Mouse (Mus musculus) hindbrain, embryonic 11.5 days (tissue): ENCODE data around the gene Kirrel. TPM values are rescaled to one million over a fixed set of nuclear protein-coding genes. Genes with fewer than 3 reads are reported as not detected.
"Not testable (repeated sequence)": the region's sequence is repeated elsewhere in the genome, so short reads cannot be mapped to it uniquely, and the experiment has no call there.

Experiments used
- ATAC-seq: fragments of 200-750 bp; cut with Nextera tagmentation; 2 replicates; pipeline ENCODE4 v1.8.0; 2017; ENCODE audit warnings: mild to moderate bottlenecking, moderate TSS enrichment, moderate library complexity; ENCODE audit not compliant: low FRiP score
- DNase-seq: peaks from one replicate; pipeline ENCODE4 v3.0.0-alpha.2; 2015; ENCODE audit warnings: low spot score
- H3K27ac ChIP-seq: fragments of 300-500 bp; sonication (generic); 2 replicates; pipeline ENCODE4 v1.5.1; 2014; ENCODE audit warnings: mild to moderate bottlenecking, low read depth, low read length
- H3K27me3 ChIP-seq: fragments of 300-500 bp; sonication (generic); 2 replicates; pipeline ENCODE4 v1.6.1; 2014; ENCODE audit warnings: mild to moderate bottlenecking, low read length, moderate library complexity, mixed read lengths; ENCODE audit not compliant: control insufficient read depth, insufficient read depth
- H3K36me3 ChIP-seq: fragments of 300-500 bp; sonication (generic); 2 replicates; pipeline ENCODE4 v1.6.1; 2014; ENCODE audit warnings: mild to moderate bottlenecking, low read length, moderate library complexity, mixed read lengths; ENCODE audit not compliant: control insufficient read depth, insufficient read depth
- H3K4me1 ChIP-seq: fragments of 300-500 bp; sonication (generic); replicated peaks from 2 replicates; pipeline ENCODE4 v1.6.1; 2014; ENCODE audit warnings: low read length, mixed read lengths; ENCODE audit not compliant: control insufficient read depth, insufficient read depth
- H3K4me2 ChIP-seq: fragments of 300-500 bp; sonication (generic); replicated peaks from 2 replicates; pipeline ENCODE4 v1.6.1; 2014; ENCODE audit warnings: mild to moderate bottlenecking, low read depth, low read length
- H3K4me3 ChIP-seq: fragments of 300-500 bp; sonication (generic); 2 replicates; pipeline ENCODE4 v1.5.1; 2014; ENCODE audit warnings: low read depth, low read length
- H3K9ac ChIP-seq: fragments of 300-500 bp; sonication (generic); 2 replicates; pipeline ENCODE4 v1.6.1; 2014; ENCODE audit warnings: low read depth, low read length
- H3K9me3 ChIP-seq: fragments of 300-500 bp; sonication (generic); 2 replicates; pipeline ENCODE4 v1.6.1; 2016; ENCODE audit warnings: low read length; ENCODE audit not compliant: control insufficient read depth
- WGBS: fragments of 180-500 bp; shearing (Covaris S2); extraction: QIAGEN DNeasy Blood & Tissue Kit; methylation state at CpG from one replicate; pipeline ENCODE4 v1.1.7; 2014; 5-methylcytosine and 5-hydroxymethylcytosine counted together
- polyA plus RNA-seq: library from polyadenylated mRNA; unstranded; fragments of >200 nt; fragmentation: Nextera tagmentation; extraction: Ambion mirVana; gene quantifications from 2 replicates; pipeline ENCODE4 v1.2.1, GENCODE M21; 2014

Gene Kirrel
- polyA plus RNA-seq, 1 experiment from 2014 or later, result 11.5 TPM

GRCm38 (mm10) chr3:87113881-87114280, 60.7 kb downstream of the Kirrel start:
- not testable (repeated sequence) for H3K27me3 ChIP-seq, DNase-seq, H3K9me3 ChIP-seq, H3K4me2 ChIP-seq, H3K9ac ChIP-seq, H3K4me3 ChIP-seq, ATAC-seq, H3K36me3 ChIP-seq, H3K4me1 ChIP-seq, H3K27ac ChIP-seq
- 81% methylated on average over 1 of the region's 1 CpGs for WGBS

- Histone ChIP-seq H3K4me1 (no peaks in the 10 kb centered on the region), H3K4me2 (no peak overlapping the region), H3K36me3 (no peaks in the 10 kb centered on the region), H3K27ac (no peak overlapping the region), H3K9me3 (no peaks in the 10 kb centered on the region), H3K27me3 (no peaks in the 10 kb centered on the region), H3K4me3 (no peak overlapping the region), H3K9ac (no peak overlapping the region)
- no peak for DNase-seq
- WGBS, result 72% methylated on average over 3 of the region's 3 CpGs
- no peak for ATAC-seq
These were observed 62.3 kb downstream of the Kirrel start for GRCm38 (mm10) chr3:87112264-87112663.

- WGBS, result 94% methylated on average over 2 of the region's 2 CpGs
- no peak overlapping the region for H3K9ac ChIP-seq
- H3K9me3 ChIP-seq, result no peaks in the 10 kb centered on the region
These were observed 69.7 kb downstream of the Kirrel start for GRCm38 (mm10) chr3:87104856-87105255.

GRCm38 (mm10) chr3:87102346-87102745, 72.2 kb downstream of the Kirrel start:
- Histone ChIP-seq H3K4me2 (no peak overlapping the region), H3K9me3 (no peaks in the 10 kb centered on the region), H3K36me3 (no peaks in the 10 kb centered on the region), H3K4me3 (no peak overlapping the region), H3K27me3 (no peaks in the 10 kb centered on the region), H3K27ac (no peak overlapping the region), H3K4me1 (no peaks in the 10 kb centered on the region), H3K9ac (no peak overlapping the region)
- WGBS, result 40% methylated on average over 7 of the region's 7 CpGs
- no peak for DNase-seq
- no peak for ATAC-seq

More at GRCm38 (mm10) chr3:87104856-87105255, 69.7 kb downstream of the Kirrel start:
- H3K4me2 ChIP-seq, result no peak overlapping the region
- ATAC-seq (no peak), DNase-seq (no peak)
- H3K4me3 ChIP-seq, result no peak overlapping the region
- no peaks in the 10 kb centered on the region for H3K27me3 ChIP-seq
- no peaks in the 10 kb centered on the region for H3K36me3 ChIP-seq
- H3K27ac ChIP-seq, result no peak overlapping the region
- H3K4me1 ChIP-seq, result no peaks in the 10 kb centered on the region

GRCm38 (mm10) chr3:87100911-87101310, 73.6 kb downstream of the Kirrel start:
- Histone ChIP-seq H3K4me2 (no peak overlapping the region), H3K9ac (no peak overlapping the region), H3K27me3 (no peaks in the 10 kb centered on the region), H3K9me3 (no peaks in the 10 kb centered on the region), H3K4me1 (no peaks in the 10 kb centered on the region), H3K36me3 (no peaks in the 10 kb centered on the region), H3K27ac (no peak overlapping the region), H3K4me3 (no peak overlapping the region)
- ATAC-seq, result no peak
- WGBS, result 87% methylated on average over 4 of the region's 4 CpGs
- DNase-seq, result no peak

- Histone ChIP-seq H3K4me1 (no peaks in the 10 kb centered on the region), H3K4me3 (no peak overlapping the region), H3K9ac (no peak overlapping the region), H3K27me3 (no peaks in the 10 kb centered on the region), H3K9me3 (no peaks in the 10 kb centered on the region), H3K27ac (no peak overlapping the region), H3K4me2 (no peak overlapping the region), H3K36me3 (no peaks in the 10 kb centered on the region)
- WGBS, result 88% methylated on average over 19 of the region's 19 CpGs
- no peak for DNase-seq
- ATAC-seq, result no peak
These were observed 76.3 kb downstream of the Kirrel start for GRCm38 (mm10) chr3:87097969-87098946.

GRCm38 (mm10) chr3:87097205-87097604, 77.3 kb downstream of the Kirrel start:
- H3K4me3 ChIP-seq, result no peak overlapping the region
- WGBS, result 94% methylated on average over 9 of the region's 9 CpGs
- no peaks in the 10 kb centered on the region for H3K36me3 ChIP-seq
- no peaks in the 10 kb centered on the region for H3K27me3 ChIP-seq
- H3K4me2 ChIP-seq, result no peak overlapping the region
- no peaks in the 10 kb centered on the region for H3K4me1 ChIP-seq
- no peak overlapping the region for H3K27ac ChIP-seq
- H3K9ac ChIP-seq, result no peak overlapping the region
- DNase-seq (no peak), ATAC-seq (no peak)
- no peaks in the 10 kb centered on the region for H3K9me3 ChIP-seq

GRCm38 (mm10) chr3:87093718-87094117, 80.8 kb downstream of the Kirrel start:
- no peaks in the 10 kb centered on the region for H3K4me1 ChIP-seq
- H3K27me3 ChIP-seq, result no peaks in the 10 kb centered on the region
- 67% methylated on average over 6 of the region's 6 CpGs for WGBS
- no peak overlapping the region for H3K9ac ChIP-seq
- H3K9me3 ChIP-seq, result no peaks in the 10 kb centered on the region
- no peak overlapping the region for H3K4me3 ChIP-seq
- H3K27ac ChIP-seq, result no peak overlapping the region
- DNase-seq (no peak), ATAC-seq (no peak)
- H3K4me2 ChIP-seq, result no peak overlapping the region
- H3K36me3 ChIP-seq, result no peaks in the 10 kb centered on the region
